Mouse (Mus musculus) v-Abl transformed pro-B cells (cell line): ENCODE results near the gene Grid2.
"Not testable (repeated sequence)": the region's sequence is repeated elsewhere in the genome, so short reads cannot be mapped to it uniquely, and the experiment has no call there.

Source experiments
- in situ Hi-C, 2 experiments: fragments of 400-800 bp; cut with MboI; formaldehyde crosslinking; loops; one replicate each; pipeline ENCODE4 v1.15.1; 2025; ENCODE audit not compliant: unreplicated experiment in 2 of 2

Grid2 gene

DNA sequence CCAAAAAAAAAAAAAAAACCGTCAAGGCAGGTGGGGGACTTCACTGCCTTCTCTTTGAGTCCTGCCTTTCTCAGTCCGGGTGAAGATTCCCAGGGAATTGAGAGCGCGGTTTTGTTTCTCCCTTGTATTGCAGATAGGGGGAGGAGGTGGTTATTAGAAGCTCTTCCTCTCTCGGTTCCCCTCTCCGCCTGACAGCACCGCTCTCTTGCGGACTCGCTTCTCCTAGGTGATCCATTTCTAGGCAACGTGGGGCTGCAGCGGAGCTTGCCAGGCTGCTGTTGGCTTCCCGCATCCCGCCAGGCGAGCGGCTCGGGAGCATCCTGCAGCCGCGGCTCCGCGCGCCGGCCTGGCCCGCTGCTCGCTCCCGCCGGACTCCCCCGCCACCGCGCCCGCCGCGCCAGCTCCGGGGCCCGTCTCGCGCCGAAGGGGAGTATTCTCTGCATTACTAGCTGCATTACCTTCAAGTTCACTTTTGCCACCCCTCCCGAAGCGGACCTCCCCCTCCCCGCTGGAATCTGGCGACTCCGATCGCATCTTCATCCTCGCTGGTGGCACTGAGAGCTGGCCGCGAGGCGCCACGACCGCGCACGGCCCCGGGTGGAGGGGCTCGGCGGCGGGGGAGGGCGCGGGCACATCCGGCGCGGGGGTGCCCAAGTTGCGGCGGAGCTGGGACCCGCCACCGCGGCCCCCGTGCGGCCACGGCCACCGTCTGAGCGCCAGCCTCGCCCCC is at the start of gene Grid2:
Grid2 (plus strand) TSS at position 51 of the 730 bp plus-strand sequence.
- in situ Hi-C loops = no loop called here

DNA sequence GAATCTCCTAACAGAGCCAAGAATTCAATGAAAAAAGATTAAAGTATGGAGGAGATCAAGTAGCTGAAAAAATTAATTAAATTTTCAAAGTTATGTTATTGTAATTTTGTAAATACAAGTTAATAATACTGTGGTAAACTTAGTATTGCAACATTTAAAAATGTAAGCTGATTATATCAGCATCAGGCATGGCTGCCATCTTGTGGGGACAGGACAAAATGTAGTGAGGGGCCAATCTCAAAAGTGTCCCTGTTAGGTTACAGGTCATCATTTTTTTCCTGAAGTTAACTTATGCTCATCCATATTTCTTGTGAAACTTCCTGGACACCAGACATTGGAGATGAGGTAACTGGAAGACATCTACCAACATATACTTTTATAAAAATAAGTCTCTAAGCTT is 4.9 kb upstream of the Grid2 start:
- in situ Hi-C loops = no loop called here

DNA sequence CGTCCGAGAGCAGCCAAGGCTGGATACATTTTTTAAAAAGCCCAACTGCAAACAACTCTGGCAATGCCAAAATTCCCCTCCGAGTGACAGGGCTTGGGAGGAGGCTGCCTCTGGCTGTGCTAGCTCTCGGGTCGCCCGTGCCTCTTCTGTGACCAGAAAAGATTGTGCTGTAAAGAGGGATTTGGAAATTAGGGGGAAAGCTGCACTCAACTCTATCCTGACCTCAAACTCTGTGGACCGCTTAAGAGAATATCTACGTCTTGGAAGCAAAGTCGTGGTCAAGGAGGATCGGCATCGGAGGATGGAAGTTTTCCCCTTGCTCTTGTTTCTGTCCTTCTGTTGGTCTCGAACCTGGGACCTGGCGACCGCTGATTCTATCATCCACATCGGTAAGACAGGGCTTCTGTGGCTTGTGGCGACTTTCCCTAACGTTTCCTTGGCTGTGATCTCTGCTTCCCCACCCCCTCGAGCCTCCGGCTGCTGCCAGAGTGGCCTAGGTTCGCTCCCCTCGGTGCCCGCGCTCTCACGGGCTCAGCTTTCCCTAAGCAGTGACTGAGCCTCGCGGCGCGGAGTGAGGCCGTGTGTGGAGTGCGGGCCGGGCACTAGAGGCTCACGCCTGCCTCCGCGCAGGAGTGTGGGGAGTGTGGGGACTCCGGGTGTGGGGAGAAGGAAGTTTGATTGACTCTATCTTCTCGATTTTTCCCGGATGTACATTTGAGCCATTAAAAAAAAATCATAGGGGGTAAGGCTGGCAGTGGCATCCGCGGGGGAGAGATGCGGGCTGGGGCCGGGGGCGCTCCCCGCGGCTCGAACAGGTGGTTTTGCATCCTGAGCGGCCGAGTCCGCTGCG is 1.1 kb downstream of the Grid2 start:
- in situ Hi-C loops = no loop called here

DNA sequence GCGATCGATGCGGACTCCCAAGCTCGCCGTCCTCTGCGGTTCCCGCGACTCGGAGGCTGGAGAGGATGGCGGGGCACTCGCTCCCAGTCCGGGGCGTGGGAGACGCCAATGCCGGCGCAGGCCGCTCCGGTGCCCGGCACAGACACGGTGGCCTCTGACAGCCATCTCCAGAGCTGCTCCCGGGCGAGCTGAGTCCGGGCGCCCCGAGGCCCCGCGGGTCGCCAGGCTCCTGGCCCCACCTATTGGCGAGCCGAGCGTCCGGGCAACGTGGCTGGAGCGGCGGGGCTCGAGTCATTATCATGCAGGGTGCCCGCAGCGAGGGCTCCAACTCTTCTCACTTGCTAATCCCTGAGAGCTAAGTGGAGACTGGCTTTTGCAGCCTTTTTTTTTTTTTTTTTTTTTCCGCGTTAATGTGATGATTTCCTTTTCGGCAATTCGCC is 1.8 kb downstream of the Grid2 start:
- in situ Hi-C loops = no loop called here

DNA sequence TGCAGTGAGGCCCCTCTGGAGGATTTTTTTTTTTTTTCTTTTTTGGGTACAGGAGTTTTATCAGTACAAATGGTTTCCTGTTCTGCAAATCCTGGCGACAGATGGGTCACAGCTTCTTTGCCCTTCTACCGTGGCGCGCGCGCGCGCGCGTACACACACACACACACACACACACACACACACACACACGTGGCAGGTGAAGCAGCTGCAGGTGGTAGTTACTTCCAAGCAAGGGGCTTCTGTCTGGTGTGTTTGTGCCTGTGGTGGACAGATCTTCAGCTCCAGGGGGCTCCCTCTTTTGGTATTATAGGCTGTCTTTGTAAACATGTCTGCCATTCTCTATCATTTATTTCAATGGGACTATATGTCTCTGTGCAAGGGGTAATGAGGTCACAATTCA is 2.2 kb downstream of the Grid2 start:
- in situ Hi-C loops = no loop called here

DNA sequence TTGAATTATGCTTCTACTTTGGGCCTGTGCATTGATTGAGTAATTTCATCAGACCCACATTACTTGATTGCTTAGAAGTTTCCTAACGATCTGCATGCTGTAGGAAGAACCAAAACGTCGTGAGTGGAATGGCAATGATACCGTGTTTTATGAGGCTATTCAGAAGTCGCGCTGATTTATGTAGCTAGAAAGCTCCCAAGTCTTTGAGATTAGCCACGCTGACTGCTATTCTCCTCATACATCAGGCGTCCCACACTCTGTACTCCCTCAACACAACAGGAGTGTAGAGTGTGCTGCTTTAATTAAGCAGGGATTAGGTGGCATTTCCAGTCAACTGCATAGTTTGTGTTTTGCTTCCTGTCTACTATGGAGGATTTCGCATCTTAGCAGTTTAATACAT is 4.1 kb downstream of the Grid2 start:
- in situ Hi-C loops = no loop called here

DNA sequence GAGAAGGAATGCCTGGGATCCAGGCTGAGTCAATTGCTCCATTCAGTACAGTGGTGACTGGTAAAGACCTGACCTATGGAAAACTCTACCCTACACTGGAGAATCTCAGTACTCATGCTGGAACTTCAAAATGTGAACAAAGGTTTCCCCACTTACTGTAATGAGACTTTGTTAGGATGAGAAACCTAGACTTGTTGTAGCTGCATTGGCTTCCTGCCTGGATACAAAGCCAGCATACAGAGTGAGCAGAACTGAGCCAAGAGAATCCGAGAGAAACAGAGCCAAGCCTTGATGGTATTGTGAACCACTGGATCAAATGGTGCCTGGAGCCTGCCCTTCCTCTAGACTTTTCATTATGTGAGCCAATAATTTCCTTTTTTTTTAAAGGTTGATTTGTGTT is 28.7 kb downstream of the Grid2 start:
- in situ Hi-C loops = no loop called here

DNA sequence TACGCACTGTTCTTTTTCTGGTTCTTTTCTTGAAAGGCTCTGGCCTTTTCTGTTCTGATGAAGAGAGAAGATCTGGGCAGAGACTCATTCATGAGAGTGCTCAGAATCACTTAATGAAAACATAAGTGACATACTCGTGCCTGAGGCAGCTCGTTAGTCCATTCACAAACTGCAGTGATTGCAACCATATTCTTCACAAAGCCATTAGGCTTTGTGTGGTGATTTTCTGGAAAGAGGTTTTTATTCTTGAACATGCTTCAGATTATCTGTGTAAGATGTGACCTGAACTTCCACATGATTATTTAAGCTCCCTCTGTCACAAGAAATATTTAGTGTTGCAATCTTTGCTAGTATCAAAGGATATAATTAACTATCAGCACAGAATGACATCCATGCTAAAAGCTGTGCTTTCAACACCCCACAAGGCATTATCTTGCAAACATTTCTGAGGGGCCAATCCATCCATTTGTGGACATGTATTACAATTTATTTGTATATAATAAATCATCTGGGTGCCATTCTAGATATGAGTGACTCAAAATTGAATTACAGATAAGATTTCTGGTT is 86.8 kb downstream of the Grid2 start:
- in situ Hi-C loops = no loop called here

DNA sequence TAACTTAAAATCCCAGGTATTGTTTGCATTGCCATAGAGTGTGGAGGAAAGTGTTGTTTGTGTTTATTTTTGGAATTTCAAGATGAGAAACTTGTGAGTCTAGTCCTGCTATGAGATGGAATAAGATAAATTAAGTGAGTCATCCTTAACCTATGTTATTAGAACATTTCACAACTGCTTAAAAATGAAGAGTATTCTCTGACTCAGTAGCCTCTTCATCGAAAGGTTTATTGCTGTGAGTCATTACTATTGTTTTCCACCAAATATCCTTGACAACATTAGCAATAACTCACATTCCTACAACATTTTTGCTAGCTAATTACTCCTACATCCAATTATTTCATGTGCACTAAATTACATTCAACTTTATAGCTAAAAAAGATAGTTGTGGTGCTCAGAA is 91.3 kb downstream of the Grid2 start:
- in situ Hi-C loops = no loop called here

DNA sequence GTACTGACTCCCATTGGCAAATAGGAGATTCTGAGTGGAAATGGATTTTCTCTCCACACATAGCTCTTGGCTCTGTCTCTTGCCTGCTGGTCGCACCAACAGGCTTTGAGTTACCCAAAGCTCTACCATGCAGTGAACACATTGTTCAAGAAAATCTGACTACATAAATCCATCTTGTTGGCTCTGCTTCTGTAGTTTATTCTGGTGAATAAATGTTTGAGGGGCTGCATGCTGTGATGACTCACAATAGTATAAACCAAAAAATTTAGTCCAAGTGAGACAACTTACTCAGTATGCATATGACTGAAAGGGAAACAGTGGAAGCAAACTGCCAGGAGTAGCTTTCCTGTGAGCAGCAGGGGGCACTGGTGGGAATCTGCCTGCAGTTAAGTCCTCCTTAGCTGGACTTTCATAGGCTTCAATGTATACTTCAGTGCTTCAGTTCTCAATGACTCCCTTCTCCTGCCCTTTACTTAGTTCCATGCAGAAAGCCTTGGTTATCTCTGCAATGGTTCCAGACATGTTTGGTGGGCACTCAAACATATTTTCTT is 125.5 kb downstream of the Grid2 start:
- in situ Hi-C loops = no loop called here

DNA sequence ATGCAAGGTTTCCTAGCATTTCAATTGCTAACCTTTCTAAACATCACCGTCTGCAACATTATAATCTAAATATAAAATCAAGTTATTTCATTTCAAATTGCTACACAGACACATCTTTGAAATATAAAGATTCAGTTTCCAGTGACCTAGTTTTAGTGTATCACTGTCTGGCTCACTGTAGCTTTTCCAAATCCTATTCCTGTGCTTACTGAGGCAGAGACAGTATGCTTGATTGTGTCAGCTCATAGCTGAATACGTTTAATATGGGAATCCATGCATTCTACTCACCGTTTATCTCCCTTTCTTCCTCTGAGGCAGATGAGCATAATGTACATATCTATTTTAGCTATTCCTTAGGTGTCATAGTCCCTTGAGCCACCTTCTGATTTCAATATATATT is 146.0 kb downstream of the Grid2 start:
- in situ Hi-C loops = no loop called here

DNA sequence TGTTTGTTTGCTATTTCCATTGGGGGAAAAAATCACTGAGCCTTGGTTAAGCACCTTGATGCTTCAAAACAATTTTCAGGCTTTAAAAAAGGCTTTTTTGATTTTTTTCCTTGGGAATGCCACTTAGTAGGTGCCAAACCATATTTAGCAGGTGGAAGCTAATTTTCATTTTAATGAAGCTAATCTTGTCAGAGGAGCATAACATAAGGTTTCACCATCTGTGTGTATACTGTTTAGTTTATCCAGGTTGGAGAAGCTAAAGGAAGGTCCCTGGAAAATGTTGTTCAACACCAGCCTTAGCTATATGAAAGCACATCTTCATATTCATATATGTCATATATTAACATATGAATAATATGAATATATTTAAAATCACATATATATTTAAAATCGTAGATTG is 161.9 kb downstream of the Grid2 start:
- in situ Hi-C loops = no loop called here

DNA sequence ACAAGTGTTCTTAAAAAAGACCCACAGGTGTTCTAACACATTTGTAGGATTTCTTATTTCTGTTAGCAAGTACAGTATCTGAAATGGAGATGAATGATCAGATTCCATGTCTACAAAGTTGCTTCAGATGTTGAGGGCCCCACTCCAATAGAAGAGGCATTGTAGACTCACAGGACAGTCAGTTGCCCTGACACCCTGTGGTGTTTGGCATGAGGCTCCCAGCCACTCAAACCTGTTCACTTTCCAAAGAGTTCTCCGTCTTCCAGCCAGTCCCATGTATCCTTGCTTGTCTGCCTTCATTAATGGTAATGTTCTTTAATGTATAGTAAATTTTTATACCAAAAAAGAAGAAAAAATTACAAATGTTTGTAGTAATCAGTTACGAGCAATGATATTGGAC is 177.1 kb downstream of the Grid2 start:
- in situ Hi-C loops = no loop called here

DNA sequence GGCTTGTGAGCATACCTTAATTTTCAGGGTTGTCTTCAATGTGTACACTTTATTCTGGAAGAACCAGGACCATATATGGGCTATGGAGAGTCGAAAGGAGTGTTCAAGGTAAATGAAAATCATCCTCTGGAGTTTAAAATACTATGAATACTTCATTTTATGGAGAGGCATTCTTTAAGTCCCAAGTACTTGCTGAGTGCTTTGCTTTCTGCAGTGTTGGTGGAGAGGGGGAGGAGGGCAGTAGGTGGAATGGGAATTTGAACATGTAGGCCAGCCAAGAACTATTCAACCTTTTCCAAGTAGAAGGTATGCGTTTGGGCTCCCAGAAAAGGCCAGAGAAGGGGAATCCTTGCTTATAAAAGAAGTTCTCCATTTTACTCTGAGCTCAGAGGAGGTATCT is 192.5 kb downstream of the Grid2 start:
- in situ Hi-C loops = no loop called here

DNA sequence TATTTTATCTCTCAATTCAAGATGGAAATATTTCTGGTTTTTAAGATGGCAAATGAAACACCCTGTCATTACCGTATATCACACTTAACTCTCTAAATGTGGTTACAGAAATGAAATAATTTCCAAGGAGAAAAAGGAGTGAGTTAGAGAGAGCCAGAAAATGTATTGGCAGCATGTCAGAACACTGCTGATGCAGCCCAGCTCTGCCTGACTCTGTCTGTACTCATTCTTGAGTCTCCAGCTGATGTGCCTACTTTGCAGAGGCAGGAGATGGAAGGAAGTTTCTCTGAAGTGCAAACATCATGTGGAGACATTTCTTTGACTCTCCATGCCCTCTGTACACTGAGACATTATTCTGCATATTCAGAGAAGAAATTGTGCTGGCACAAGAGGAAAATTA is 226.5 kb downstream of the Grid2 start:
- in situ Hi-C loops = no loop called here

DNA sequence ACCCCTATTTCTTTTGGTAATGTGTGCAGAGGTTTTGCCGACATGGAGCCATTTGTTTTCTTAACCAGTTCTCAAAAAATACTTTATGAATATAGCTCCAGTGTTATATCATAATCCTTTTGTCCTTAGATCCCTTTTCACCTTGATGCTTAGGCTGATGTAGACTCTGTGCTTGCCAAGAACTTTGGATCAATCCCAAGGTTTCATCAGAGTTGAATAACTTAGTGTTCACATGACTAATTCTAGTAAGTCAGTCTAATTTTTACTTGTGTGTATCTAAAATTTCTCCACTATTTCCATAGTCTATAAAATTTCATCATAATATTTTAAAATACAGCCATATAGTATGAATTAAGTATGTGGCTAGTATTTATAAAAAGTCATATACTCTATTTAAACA is 259.3 kb downstream of the Grid2 start:
- in situ Hi-C loops = no loop called here

DNA sequence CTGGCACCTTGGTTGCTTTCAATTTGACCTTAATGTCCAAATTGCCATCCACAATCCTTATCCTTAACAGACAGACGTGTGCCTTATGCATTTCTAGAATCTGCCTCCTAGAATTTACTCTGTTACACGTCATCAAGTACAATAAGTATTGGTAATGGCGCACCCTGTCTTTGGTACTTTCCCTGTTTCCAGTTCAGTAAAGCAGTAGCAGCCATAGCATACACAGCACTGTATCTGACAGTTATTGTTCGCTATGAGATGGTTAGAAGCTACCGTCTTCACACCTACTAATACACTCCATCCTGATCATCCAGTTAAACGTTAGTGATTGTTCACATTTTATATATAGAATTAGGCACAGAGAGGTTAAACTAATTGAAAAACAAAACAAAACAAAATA is 260.3 kb downstream of the Grid2 start:
- in situ Hi-C loops = no loop called here

DNA sequence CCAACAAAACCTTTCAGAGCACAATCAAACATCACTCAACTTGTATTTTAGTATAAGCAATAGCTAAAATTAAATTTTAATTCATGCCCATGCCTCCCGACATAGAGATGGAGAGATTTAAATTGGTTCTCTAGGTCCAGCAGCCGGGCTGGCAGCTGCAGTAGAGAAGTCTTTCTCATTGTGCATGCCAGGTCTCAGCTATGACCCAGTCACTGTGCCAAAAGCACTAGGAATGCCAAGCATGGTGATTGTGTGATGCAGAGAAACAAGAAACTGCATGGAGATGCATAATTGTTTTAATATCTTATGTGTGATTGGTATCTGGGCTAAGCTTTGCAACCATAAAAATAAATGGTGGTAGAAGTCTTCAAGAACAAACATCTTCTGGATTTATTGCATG is 276.1 kb downstream of the Grid2 start:
- in situ Hi-C loops = no loop called here

DNA sequence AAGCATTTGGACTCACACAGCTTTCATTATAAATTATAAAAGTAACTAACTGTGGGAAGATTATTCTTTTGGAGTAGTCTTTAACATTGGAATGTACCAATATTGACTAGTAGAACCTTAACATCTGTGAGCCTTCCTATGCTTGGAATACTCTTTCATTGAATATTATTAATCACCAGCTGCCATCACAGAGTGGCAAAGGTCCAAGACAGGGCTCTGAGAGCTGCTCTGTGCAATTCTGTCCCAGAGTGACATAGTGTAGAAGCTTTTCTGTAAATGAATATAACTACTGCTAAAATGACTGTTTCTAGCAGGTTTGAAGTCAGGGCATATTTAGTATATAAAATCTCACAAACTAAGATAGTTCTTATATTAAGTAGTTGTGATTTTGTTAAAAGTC is 277.2 kb downstream of the Grid2 start:
- in situ Hi-C loops = no loop called here

DNA sequence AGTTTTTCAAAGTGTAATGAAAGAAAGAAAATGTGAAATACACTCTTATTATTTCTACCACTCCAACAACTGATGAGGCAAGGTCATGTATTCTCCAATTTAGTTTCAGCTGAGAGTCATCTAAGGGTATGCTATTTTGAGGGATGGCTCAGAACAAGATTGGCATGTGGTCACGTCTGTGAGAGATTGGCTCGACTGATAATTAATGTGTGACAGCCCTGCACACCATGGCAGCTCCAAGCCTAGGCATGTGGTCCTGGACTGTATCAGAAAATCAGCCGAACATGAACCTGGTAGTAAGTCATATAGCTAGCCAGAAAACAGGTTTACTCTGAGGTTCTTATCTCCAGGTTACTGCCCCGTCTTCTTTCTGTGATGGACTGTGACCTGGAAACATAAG is 292.1 kb downstream of the Grid2 start:
- in situ Hi-C loops = no loop called here

DNA sequence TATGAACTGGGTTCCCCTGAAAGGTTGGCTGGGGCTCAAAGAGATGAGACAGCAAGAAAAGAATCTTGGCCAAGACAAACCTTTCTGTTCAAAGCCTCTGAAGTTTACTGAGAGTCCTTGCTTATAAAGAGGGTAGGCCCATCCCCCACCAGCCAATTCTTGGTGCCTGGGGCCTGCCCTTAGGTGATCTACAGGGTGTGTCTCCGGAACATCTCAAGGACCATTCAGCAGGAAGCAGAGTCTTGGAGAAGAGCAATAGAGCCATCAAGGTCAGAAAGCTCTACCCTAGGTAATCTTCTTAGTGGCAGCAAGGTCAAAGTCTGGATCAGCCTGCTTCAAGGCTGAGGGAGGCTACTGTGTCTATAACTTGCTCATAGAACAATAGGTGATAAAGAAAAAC is 313.1 kb downstream of the Grid2 start:
- in situ Hi-C loops = not testable (repeated sequence)

DNA sequence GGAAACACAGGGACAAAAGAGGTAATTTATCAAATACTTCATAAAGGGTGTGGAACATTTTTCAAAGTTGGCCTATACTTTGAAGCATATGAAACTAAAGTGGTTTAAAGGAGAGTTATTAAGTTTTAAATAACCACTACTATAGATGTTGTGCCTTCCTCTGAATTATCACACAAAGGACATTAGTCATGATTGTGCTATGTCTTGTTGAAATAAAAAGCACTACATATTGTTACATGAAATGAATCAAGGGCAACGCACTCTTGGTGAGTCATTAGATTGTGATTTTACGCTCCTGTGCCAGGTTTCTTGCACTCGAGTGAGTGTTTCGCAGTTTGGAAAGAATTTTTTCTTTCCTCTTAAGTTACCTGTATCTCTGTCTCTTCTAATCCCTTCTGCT is 335.0 kb downstream of the Grid2 start:
- in situ Hi-C loops = no loop called here
